Mouse (Mus musculus) cortical plate, adult 2 months (tissue): ENCODE measurements around the gene Tbc1d10a. TPM values are rescaled to one million over a fixed set of nuclear protein-coding genes. Genes with fewer than 3 reads are reported as not detected.

Experiments
- H3K27ac ChIP-seq: fragments of 200-500 bp; 2 replicates; pipeline ENCODE4 v1.5.1; 2012; ENCODE audit warnings: low read length, control low read depth, inconsistent platforms; ENCODE audit not compliant: insufficient read depth
- H3K4me1 ChIP-seq: fragments of 200-500 bp; 2 replicates; pipeline ENCODE4 v1.6.1; 2011; ENCODE audit warnings: low read length; ENCODE audit not compliant: control insufficient read depth, insufficient read depth
- H3K4me3 ChIP-seq: fragments of 200-500 bp; 2 replicates; pipeline ENCODE4 v1.5.1; 2011; ENCODE audit warnings: mild to moderate bottlenecking, low read length, control low read depth; ENCODE audit not compliant: insufficient read depth
- CTCF ChIP-seq: fragments of 200-500 bp; IDR thresholded peaks from 2 replicates; pipeline ENCODE4 v1.5.1; 2011; ENCODE audit warnings: mild to moderate bottlenecking, control low read depth, low read length; ENCODE audit not compliant: insufficient read depth; ENCODE audit errors: extremely low read depth
- POLR2A ChIP-seq: fragments of 200-500 bp; IDR thresholded peaks from 2 replicates; pipeline ENCODE4 v1.6.1; 2011; ENCODE audit warnings: mild to moderate bottlenecking, low read length, control low read depth; ENCODE audit not compliant: insufficient read depth; ENCODE audit errors: extremely low read depth
- polyA plus RNA-seq: library from polyadenylated mRNA; depleted of rRNA; stranded (reverse); fragments of >200 nt; gene quantifications from 2 replicates; pipeline ENCODE4 v1.2.3, GENCODE M21; 2012; rRNA removed

Gene Tbc1d10a
- 46.7 and 49.6 TPM in 2 replicates for polyA plus RNA-seq

DNA sequence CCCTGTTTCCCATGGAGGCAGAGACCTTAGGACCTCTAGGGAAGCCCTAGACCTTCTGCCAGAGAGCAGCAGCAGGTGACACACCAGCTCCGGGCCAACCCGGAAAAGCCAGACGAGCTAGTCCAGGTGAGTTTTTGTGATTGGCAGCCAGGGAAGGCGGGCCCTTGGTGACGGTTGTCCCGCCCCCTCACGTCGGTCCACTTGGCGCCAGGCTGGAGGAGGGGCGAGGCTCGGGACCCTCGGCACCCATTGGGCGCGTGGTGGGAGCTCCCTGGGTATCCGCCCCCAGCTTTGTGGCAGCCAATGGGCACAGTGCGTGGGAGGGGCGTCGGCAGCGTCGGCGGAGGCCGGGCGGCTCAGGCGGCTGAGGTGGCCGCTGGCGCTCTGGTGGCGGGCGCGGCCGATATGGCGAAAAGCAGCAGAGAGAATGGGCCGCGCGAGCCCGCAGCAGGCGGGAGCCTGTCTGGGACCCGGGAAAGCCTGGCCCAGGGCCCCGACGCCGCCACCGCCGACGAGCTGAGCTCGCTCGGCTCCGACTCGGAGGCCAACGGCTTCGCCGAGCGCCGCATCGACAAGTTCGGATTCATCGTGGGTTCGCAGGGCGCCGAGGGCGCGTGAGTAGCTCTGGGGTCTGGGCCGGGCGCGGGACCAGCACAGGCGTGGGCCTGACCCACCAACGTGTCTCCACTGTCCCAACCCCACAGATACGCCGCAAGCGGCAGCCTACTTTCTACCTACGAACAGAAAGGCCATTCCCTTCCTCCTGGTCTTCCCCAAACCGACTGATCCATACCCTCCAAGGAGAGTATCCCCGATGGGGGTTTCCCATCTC is at the start of gene Tbc1d10a:
Gene Tbc1d10a, plus strand, starts transcription at position 304 of the 832 bp plus-strand sequence.
- H3K4me1 ChIP-seq: peaks cover 10% of the 10 kb centered on the region
- H3K4me3 ChIP-seq: peak within 1 kb of the TSS; percentile 84
- TF ChIP-seq CTCF (no peak), POLR2A (peak; percentile 52)
- peak within 1 kb of the TSS; percentile 70 for H3K27ac ChIP-seq

DNA sequence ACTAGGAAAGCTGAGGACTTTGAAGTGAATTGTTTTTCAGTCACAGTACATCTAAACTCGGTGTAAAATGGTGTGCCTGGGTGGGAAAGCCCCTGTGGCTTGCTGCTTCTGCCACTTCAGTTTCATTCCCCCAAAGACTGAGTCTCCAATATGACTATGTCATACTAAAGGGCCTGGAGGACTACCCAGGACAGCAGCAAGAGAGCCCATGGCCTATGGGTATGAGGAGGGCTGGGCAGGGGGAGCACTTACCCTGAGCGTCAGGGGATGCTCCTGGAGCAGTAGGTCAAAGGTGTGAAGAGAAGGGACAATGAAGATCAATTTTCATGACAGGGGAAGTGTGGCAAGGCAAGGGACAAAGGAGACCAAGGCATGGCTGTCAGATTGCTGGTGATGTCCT is 47.6 kb upstream of the Tbc1d10a start:
- no peak overlapping the region for H3K27ac ChIP-seq
- TF ChIP-seq CTCF (no peak), POLR2A (no peak)
- H3K4me3 ChIP-seq: no peak overlapping the region
- H3K4me1 ChIP-seq: peaks cover 5% of the 10 kb centered on the region

DNA sequence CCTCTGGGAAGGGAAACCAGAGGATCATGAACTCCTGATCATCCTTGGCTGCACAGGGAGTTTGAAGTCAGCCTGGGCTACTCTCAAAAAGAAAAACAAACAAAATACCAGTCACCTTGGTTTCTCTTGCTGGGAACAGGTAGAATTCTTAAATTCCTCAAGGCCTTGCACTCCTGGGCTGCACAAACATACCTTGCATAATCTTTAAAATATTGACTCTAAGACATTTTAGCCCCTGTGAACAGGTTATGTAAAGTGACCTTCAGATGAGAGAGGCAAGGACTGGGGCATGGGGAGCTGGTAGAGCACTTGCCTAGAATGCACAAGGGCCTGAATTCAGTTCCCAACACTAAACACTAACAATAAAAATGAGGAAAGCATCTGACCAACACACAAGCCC is 45.1 kb upstream of the Tbc1d10a start:
- H3K27ac ChIP-seq: no peak overlapping the region
- no peak for TF ChIP-seq POLR2A
- TF ChIP-seq CTCF: no peak
- no peak overlapping the region for H3K4me3 ChIP-seq
- peaks cover 1% of the 10 kb centered on the region; the same call in 1 of the 2 replicates for H3K4me1 ChIP-seq

DNA sequence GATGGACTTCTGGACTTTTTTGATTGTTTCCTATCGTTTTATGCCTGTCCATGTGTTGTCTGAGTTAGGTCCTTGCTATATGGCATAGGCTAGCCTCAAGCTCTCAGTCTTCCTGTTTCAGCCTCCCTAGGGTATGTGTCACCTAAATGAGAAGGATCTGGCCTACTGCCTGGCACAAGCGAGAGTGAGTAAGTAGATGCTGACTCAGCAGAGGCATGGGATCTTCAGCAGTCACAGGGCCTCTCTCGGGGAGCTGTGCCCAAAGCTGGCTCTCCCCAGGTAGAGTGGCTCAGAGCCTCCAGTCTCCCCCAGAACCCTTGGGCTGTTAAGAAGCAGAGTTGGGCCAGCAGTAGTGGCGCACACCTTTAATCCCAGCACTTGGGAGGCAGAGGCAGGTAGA is 44.2 kb upstream of the Tbc1d10a start:
- Histone ChIP-seq H3K27ac (no peak overlapping the region), H3K4me3 (no peak overlapping the region), H3K4me1 (no peaks in the 10 kb centered on the region)
- TF ChIP-seq CTCF (no peak), POLR2A (no peak)

DNA sequence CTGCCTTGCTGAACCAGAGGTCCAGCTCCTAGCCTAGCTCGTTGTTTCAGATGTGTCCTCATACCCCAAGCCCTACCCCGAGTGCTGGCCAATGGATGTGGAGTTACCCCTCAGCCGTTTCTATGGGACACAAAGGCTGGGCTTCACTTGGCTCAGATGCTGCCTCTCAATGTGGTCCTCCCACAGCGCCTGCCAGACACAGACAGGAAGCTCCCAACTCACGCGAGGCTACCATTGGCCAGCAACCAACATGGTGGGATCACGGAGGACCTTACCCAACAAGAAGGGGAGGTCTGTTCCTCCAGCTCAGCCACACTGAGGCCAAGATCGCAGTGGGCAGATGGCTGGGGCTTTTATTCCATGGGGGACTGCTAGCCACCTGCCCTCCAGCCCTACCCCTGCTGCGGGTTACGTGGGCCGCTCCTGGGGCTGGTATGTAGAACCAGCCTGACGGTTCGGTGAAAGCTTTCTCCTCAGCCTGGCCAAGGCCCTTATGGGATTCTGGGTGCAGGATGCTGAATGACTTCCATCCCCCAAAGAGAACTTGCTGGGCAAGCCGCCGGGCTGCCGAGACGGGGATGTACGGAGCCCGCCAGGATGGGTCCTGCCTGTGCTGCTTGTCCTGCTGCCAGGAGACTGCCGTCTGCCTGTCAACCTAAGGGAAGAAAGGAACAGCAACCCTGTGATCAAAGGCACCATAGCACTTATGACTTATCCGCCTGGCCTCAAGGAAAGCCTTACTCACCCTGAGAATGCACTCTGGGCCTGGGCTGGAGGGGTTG is 43.1 kb upstream of the Tbc1d10a start:
- no peak for TF ChIP-seq POLR2A
- no peak for TF ChIP-seq CTCF
- Histone ChIP-seq H3K4me1 (no peaks in the 10 kb centered on the region), H3K4me3 (no peak overlapping the region), H3K27ac (no peak overlapping the region)

- no peak for TF ChIP-seq CTCF
- no peak for TF ChIP-seq POLR2A
Measured at GRCm38 (mm10) chr11:4146381-4146780, 40.2 kb upstream of the Tbc1d10a start.

GRCm38 (mm10) chr11:4147098-4147497 is 39.5 kb upstream of the Tbc1d10a start:
- no peak for TF ChIP-seq POLR2A
- no peak for TF ChIP-seq CTCF
- Histone ChIP-seq H3K4me1 (no peaks in the 10 kb centered on the region), H3K27ac (no peak overlapping the region), H3K4me3 (no peak overlapping the region)

More at GRCm38 (mm10) chr11:4146381-4146780, 40.2 kb upstream of the Tbc1d10a start:
- H3K4me3 ChIP-seq: no peak overlapping the region
- H3K27ac ChIP-seq: no peak overlapping the region
- no peaks in the 10 kb centered on the region for H3K4me1 ChIP-seq

DNA sequence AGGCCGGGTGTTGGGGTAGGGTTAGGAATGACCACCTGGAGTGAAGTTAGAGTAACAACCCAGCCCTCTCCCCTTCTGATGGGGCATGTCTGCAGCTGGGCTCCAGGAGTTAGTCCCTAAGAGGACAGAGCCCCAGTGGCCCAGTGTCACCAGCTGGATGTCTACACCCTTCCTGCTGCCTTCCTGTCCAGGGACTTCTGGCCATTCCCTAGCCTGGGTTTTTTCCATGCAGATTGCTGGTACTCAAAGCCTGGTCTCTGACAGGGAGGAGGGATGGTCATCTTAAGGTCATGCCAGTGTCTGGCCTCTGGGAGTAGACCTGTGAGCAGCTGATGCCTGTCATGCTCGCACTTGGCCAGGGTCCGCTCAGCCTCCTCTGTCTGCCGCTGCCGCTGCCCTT is 38.5 kb upstream of the Tbc1d10a start:
- Histone ChIP-seq H3K4me3 (no peak overlapping the region), H3K4me1 (no peaks in the 10 kb centered on the region), H3K27ac (no peak overlapping the region)
- no peak for TF ChIP-seq CTCF
- TF ChIP-seq POLR2A: no peak

DNA sequence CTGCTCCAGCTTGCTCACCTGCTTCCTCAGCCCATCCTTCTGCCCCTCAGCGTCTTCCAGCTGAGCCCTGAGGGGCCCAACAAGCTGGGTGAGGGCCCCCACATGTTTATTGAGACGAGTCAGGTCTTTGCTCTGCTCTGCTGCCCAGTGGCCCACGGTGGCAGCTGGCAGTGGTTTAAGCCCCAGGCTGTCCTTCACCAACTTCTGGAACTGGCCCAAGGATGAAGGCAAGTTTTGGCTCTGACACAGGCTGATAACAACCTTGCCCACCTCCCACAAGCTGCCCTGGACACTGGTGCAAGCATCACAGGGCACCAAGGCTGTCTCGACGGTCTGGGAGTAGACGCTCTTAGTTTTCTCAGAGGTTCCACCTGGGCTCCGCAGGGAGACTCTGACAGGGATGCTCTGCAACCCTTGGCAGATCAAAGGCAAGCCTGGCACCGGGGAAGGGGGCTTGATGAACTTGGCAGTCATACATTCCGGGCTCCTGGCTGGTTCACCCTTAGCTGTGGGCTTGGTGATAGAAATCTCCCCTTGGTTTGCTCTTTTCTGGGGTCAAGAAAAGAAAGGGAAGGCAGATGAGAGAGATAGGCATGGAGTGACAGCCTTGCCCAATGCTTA is 37.9 kb upstream of the Tbc1d10a start:
- Histone ChIP-seq H3K27ac (no peak overlapping the region), H3K4me3 (no peak overlapping the region), H3K4me1 (no peaks in the 10 kb centered on the region)
- TF ChIP-seq CTCF (no peak), POLR2A (no peak)
